Mouse (Mus musculus) liver, embryonic 15.5 days (tissue): ENCODE data around the gene Ccdc171. TPM values are rescaled to one million over a fixed set of nuclear protein-coding genes. Genes with fewer than 3 reads are reported as not detected.
"Not testable (repeated sequence)": the region's sequence is repeated elsewhere in the genome, so short reads cannot be mapped to it uniquely, and the experiment has no call there.

Source experiments
- ATAC-seq: fragments of 200-750 bp; cut with Nextera tagmentation; 2 replicates; pipeline ENCODE4 v1.8.0; 2017; ENCODE audit warnings: moderate number of reproducible peaks, mild to moderate bottlenecking, moderate library complexity; ENCODE audit not compliant: insufficient read depth
- H3K27ac ChIP-seq: fragments of 300-500 bp; sonication (generic); replicated peaks from 2 replicates; pipeline ENCODE4 v1.5.1; 2015; ENCODE audit warnings: mild to moderate bottlenecking, inconsistent platforms
- H3K27me3 ChIP-seq: fragments of 300-500 bp; sonication (generic); 2 replicates; pipeline ENCODE4 v1.6.1; 2015; ENCODE audit warnings: mild to moderate bottlenecking, inconsistent platforms
- H3K36me3 ChIP-seq: fragments of 300-500 bp; sonication (generic); replicated peaks from 2 replicates; pipeline ENCODE4 v1.6.1; 2015; ENCODE audit warnings: moderate library complexity, mild to moderate bottlenecking, inconsistent platforms
- H3K4me1 ChIP-seq: fragments of 300-500 bp; sonication (generic); replicated peaks from 2 replicates; pipeline ENCODE4 v1.6.1; 2015; ENCODE audit warnings: inconsistent platforms
- H3K4me2 ChIP-seq: fragments of 300-500 bp; sonication (generic); 2 replicates; pipeline ENCODE4 v1.6.1; 2015; ENCODE audit warnings: moderate library complexity, mild to moderate bottlenecking, inconsistent platforms
- H3K4me3 ChIP-seq: fragments of 300-500 bp; sonication (generic); replicated peaks from 2 replicates; pipeline ENCODE4 v1.5.1; 2015; ENCODE audit warnings: mild to moderate bottlenecking, inconsistent platforms
- H3K9ac ChIP-seq: fragments of 300-500 bp; sonication (generic); 2 replicates; pipeline ENCODE4 v1.6.1; 2015; ENCODE audit warnings: moderate library complexity, mild to moderate bottlenecking, inconsistent platforms
- H3K9me3 ChIP-seq: fragments of 300-500 bp; sonication (generic); replicated peaks from 2 replicates; pipeline ENCODE4 v1.6.1; 2016; ENCODE audit warnings: inconsistent platforms
- WGBS: fragments of 180-500 bp; shearing (Covaris S2); methylation state at CpG from one replicate; pipeline ENCODE4 v1.1.7; 2015; ENCODE audit warnings: mixed read lengths; ENCODE audit not compliant: insufficient replicate concordance; 5-methylcytosine and 5-hydroxymethylcytosine counted together
- polyA plus RNA-seq: library from polyadenylated mRNA; unstranded; fragments of >200 nt; fragmentation: Nextera tagmentation; extraction: Ambion mirVana; gene quantifications from 2 replicates; pipeline ENCODE4 v1.2.1, GENCODE M21; 2015

The Ccdc171 gene
- polyA plus RNA-seq, 1 experiment from 2014 or later, result 1.0 TPM

GRCm38 (mm10) chr4:83657021-83657420 is 131.7 kb downstream of the Ccdc171 start:
- no peaks in the 10 kb centered on the region for H3K4me1 ChIP-seq
- no peaks in the 10 kb centered on the region for H3K36me3 ChIP-seq
- no peak overlapping the region for H3K27ac ChIP-seq
- H3K9me3 ChIP-seq, result no peaks in the 10 kb centered on the region
- H3K27me3 ChIP-seq, result no peaks in the 10 kb centered on the region
- no peak overlapping the region for H3K4me2 ChIP-seq
- ATAC-seq, result no peak
- H3K4me3 ChIP-seq, result no peak overlapping the region
- WGBS, result 73% methylated on average over 6 of the region's 6 CpGs
- H3K9ac ChIP-seq, result no peak overlapping the region

GRCm38 (mm10) chr4:83658415-83658814 is 133.1 kb downstream of the Ccdc171 start:
- Histone ChIP-seq H3K9ac (no peak overlapping the region), H3K27me3 (no peaks in the 10 kb centered on the region), H3K4me3 (no peak overlapping the region), H3K4me2 (no peak overlapping the region), H3K4me1 (no peaks in the 10 kb centered on the region), H3K9me3 (no peaks in the 10 kb centered on the region), H3K27ac (no peak overlapping the region), H3K36me3 (no peaks in the 10 kb centered on the region)
- ATAC-seq, result no peak
- WGBS, result 81% methylated on average over 10 of the region's 10 CpGs

GRCm38 (mm10) chr4:83659411-83659810 is 134.1 kb downstream of the Ccdc171 start:
- Histone ChIP-seq H3K27ac (no peak overlapping the region), H3K27me3 (no peaks in the 10 kb centered on the region), H3K36me3 (no peaks in the 10 kb centered on the region), H3K9me3 (no peaks in the 10 kb centered on the region), H3K4me3 (no peak overlapping the region), H3K4me2 (no peak overlapping the region), H3K4me1 (no peaks in the 10 kb centered on the region), H3K9ac (no peak overlapping the region)
- ATAC-seq, result no peak
- 76% methylated on average over 11 of the region's 11 CpGs for WGBS

GRCm38 (mm10) chr4:83661519-83662271 is 136.3 kb downstream of the Ccdc171 start:
- Histone ChIP-seq H3K9me3 (0 out of 2 replicates have a peak, but pooled peaks cover 3% of the 10 kb centered on the region), H3K4me2 (no peak overlapping the region), H3K9ac (no peak overlapping the region), H3K4me1 (no peaks in the 10 kb centered on the region), H3K36me3 (no peaks in the 10 kb centered on the region), H3K27ac (no peak overlapping the region), H3K4me3 (no peak overlapping the region), H3K27me3 (no peaks in the 10 kb centered on the region)
- ATAC-seq, result no peak
- WGBS, result 48% methylated on average over 1 of the region's 1 CpGs

GRCm38 (mm10) chr4:83662301-83662700 is 137.0 kb downstream of the Ccdc171 start:
- 24% methylated on average over 4 of the region's 4 CpGs for WGBS
- H3K9me3 ChIP-seq, result 0 out of 2 replicates have a peak, but pooled peaks cover 4% of the 10 kb centered on the region

GRCm38 (mm10) chr4:83669552-83669951 is 144.2 kb downstream of the Ccdc171 start:
- Histone ChIP-seq H3K4me2 (no peak overlapping the region), H3K4me1 (no peaks in the 10 kb centered on the region), H3K9me3 (0 out of 2 replicates have a peak, but pooled peaks cover 4% of the 10 kb centered on the region), H3K27ac (no peak overlapping the region), H3K36me3 (no peaks in the 10 kb centered on the region), H3K9ac (no peak overlapping the region), H3K4me3 (no peak overlapping the region), H3K27me3 (no peaks in the 10 kb centered on the region)
- no peak for ATAC-seq
- WGBS, result 17% methylated on average over 2 of the region's 2 CpGs

More at GRCm38 (mm10) chr4:83662301-83662700, 137.0 kb downstream of the Ccdc171 start:
- Histone ChIP-seq H3K4me2 (no peak overlapping the region), H3K4me3 (no peak overlapping the region), H3K4me1 (no peaks in the 10 kb centered on the region), H3K27ac (no peak overlapping the region), H3K36me3 (no peaks in the 10 kb centered on the region), H3K9ac (no peak overlapping the region), H3K27me3 (no peaks in the 10 kb centered on the region)
- ATAC-seq, result no peak

GRCm38 (mm10) chr4:83675308-83675707 is 150.0 kb downstream of the Ccdc171 start:
- not testable (repeated sequence) for H3K36me3 ChIP-seq, H3K9ac ChIP-seq, H3K4me3 ChIP-seq, H3K27ac ChIP-seq, ATAC-seq, H3K9me3 ChIP-seq, H3K4me2 ChIP-seq, H3K27me3 ChIP-seq, H3K4me1 ChIP-seq
- WGBS, result 72% methylated on average over 4 of the region's 4 CpGs

- Histone ChIP-seq H3K4me3 (no peak overlapping the region), H3K9me3 (no peaks in the 10 kb centered on the region), H3K27me3 (no peaks in the 10 kb centered on the region), H3K36me3 (no peaks in the 10 kb centered on the region), H3K4me2 (no peak overlapping the region), H3K4me1 (no peaks in the 10 kb centered on the region), H3K27ac (no peak overlapping the region), H3K9ac (no peak overlapping the region)
- WGBS, result 74% methylated on average over 4 of the region's 4 CpGs
- no peak for ATAC-seq
These were observed 151.1 kb downstream of the Ccdc171 start for GRCm38 (mm10) chr4:83676444-83676843.

GRCm38 (mm10) chr4:83681081-83681480 is 155.7 kb downstream of the Ccdc171 start:
- Histone ChIP-seq H3K9me3 (no peaks in the 10 kb centered on the region), H3K36me3 (no peaks in the 10 kb centered on the region), H3K27me3 (no peaks in the 10 kb centered on the region), H3K4me3 (no peak overlapping the region), H3K4me1 (no peaks in the 10 kb centered on the region), H3K4me2 (no peak overlapping the region), H3K9ac (no peak overlapping the region), H3K27ac (no peak overlapping the region)
- 88% methylated on average over 14 of the region's 14 CpGs for WGBS
- ATAC-seq, result no peak

- H3K36me3 ChIP-seq, result no peaks in the 10 kb centered on the region
- no peak overlapping the region for H3K4me3 ChIP-seq
- H3K9ac ChIP-seq, result no peak overlapping the region
- no peak for ATAC-seq
- no peak overlapping the region for H3K27ac ChIP-seq
- H3K4me1 ChIP-seq, result no peaks in the 10 kb centered on the region
- H3K9me3 ChIP-seq, result no peaks in the 10 kb centered on the region
- no peak overlapping the region for H3K4me2 ChIP-seq
- 67% methylated on average over 7 of the region's 7 CpGs for WGBS
- H3K27me3 ChIP-seq, result no peaks in the 10 kb centered on the region
These were observed 157.5 kb downstream of the Ccdc171 start for GRCm38 (mm10) chr4:83682866-83683265.

GRCm38 (mm10) chr4:83700190-83700589 is 174.8 kb downstream of the Ccdc171 start:
- 41% methylated on average over 3 of the region's 3 CpGs for WGBS
- H3K36me3 ChIP-seq, result no peaks in the 10 kb centered on the region
- no peak for ATAC-seq
- H3K27ac ChIP-seq, result no peak overlapping the region
- no peaks in the 10 kb centered on the region for H3K27me3 ChIP-seq
- H3K4me2 ChIP-seq, result no peak overlapping the region
- no peak overlapping the region for H3K9ac ChIP-seq
- no peak overlapping the region for H3K4me3 ChIP-seq
- H3K9me3 ChIP-seq, result no peaks in the 10 kb centered on the region
- H3K4me1 ChIP-seq, result no peaks in the 10 kb centered on the region

- WGBS, result 57% methylated on average over 1 of the region's 1 CpGs
- H3K4me3 ChIP-seq, result no peak overlapping the region
- no peak overlapping the region for H3K4me2 ChIP-seq
- no peaks in the 10 kb centered on the region for H3K27me3 ChIP-seq
- no peaks in the 10 kb centered on the region for H3K4me1 ChIP-seq
- no peak overlapping the region for H3K9ac ChIP-seq
- H3K36me3 ChIP-seq, result no peaks in the 10 kb centered on the region
- H3K9me3 ChIP-seq, result no peaks in the 10 kb centered on the region
- ATAC-seq, result no peak
- no peak overlapping the region for H3K27ac ChIP-seq
These were observed 191.7 kb downstream of the Ccdc171 start for GRCm38 (mm10) chr4:83716996-83717395.
